Mouse (Mus musculus): Measurements from ENCODE around the gene Il31. TPM values are rescaled to one million over a fixed set of nuclear protein-coding genes. Genes with fewer than 3 reads are reported as not detected.
A peak's percentile ranks its signal among the peaks of the same experiment; 100 is the strongest.

Gene Il31
- not detected in 2 replicates for polyA plus RNA-seq (2014; fragmentation: Nextera tagmentation; extraction: Ambion mirVana)

DNA sequence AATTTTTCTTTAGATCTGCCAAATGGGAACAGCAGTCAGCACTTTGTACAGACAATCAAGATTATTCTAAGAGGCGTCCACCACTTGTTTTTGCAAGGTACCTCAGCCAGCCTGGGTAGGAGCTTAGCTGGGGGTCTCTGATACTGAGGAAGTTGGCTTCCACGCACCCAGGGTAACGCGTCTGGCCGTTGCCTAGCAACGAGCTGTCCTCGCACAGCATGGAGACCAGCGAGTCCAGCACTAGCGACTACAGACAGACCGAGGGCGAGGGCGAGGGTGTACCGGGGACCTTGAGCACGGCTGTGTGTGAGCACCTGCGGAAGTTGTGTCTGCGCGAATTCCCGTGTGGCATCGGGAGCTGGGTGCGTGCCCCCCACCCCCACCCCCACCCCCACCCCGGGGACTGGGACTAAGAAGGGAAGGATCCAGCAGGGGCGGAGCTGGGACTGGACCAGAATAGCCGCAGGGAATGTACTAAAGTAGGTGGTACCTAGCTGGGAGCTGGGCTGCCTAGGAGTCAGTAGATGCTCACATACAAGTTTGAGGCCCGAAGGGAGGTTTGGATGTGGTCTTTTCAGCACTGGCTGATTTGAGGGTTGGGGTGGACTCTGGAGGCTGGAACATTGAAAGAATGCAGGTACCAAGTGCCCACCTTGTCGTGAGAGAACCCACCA lies at the start of gene Il31, which contains the start of gene Lrrc43:
Gene Il31 (minus strand): TSS at position 378 of the 674 bp plus-strand sequence.
Gene Lrrc43 (plus strand): TSS at position 194 of the 674 bp plus-strand sequence.
- Histone ChIP-seq H3K27ac (ENCODE audit: low read depth) (no peak within 1 kb of the TSS), H3K4me3 (ENCODE audit: low read depth, low read length) (no peak within 1 kb of the TSS), H3K9me3 (ENCODE audit: control insufficient read depth, low read length) (no peaks in the 10 kb centered on the region), H3K9ac (ENCODE audit: low read length) (no peak within 1 kb of the TSS), H3K27me3 (replicated peaks; ENCODE audit: control insufficient read depth, insufficient read depth, low read length) (no peaks in the 10 kb centered on the region), H3K36me3 (ENCODE audit: control insufficient read depth, insufficient read depth, low read length) (no peaks in the 10 kb centered on the region), H3K4me2 (ENCODE audit: low read length) (peak within 1 kb of the TSS; percentile 35), H3K4me1 (replicated peaks; ENCODE audit: control insufficient read depth, insufficient read depth, low read length) (no peaks in the 10 kb centered on the region)
- WGBS = 12% methylated on average over 25 of the region's 25 CpGs
- DNase-seq (ENCODE audit: low spot score) (no peak), ATAC-seq (replicated peaks; ENCODE audit: low FRiP score, low TSS enrichment, low read depth) (peak; percentile 32; the same call in 1 of the 2 replicates)

GRCm38 (mm10) chr5:123533801-123534200 lies 44.5 kb upstream of the Il31 start:
- Histone ChIP-seq H3K36me3 (ENCODE audit: control insufficient read depth, insufficient read depth, low read length) (peaks cover 77% of the 10 kb centered on the region), H3K9me3 (ENCODE audit: control insufficient read depth, low read length) (no peaks in the 10 kb centered on the region), H3K4me1 (replicated peaks; ENCODE audit: control insufficient read depth, insufficient read depth, low read length) (no peaks in the 10 kb centered on the region), H3K4me2 (ENCODE audit: low read length) (no peak overlapping the region), H3K9ac (ENCODE audit: low read length) (no peak overlapping the region), H3K27me3 (replicated peaks; ENCODE audit: control insufficient read depth, insufficient read depth, low read length) (no peaks in the 10 kb centered on the region), H3K4me3 (ENCODE audit: low read depth, low read length) (no peak overlapping the region), H3K27ac (ENCODE audit: low read depth) (no peak overlapping the region)
- no peak for ATAC-seq (replicated peaks; ENCODE audit: low FRiP score, low TSS enrichment, low read depth)
- DNase-seq (ENCODE audit: low spot score) = no peak
- WGBS = 93% methylated on average over 10 of the region's 10 CpGs

DNA sequence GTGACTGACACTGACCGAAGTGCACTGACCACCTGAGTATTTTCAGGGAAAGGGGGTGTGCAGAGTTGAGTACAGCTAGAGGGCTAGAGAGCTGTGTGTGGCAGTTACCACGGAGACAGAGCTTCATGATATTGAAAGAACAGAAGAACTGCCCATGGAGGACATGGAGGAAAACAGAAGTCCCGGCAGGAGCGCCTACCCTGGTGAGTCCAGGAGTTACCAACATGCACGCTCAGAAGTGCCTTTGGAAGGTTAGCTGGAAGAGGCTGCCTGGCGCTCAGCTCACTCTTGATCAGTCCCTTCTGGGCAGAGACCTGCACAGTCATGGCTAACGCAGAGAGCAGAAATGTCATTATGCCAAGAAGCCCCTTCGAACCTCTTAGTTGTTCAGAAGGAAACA lies 40.8 kb upstream of the Il31 start:
- Histone ChIP-seq H3K27me3 (replicated peaks; ENCODE audit: control insufficient read depth, insufficient read depth, low read length) (no peaks in the 10 kb centered on the region), H3K4me1 (replicated peaks; ENCODE audit: control insufficient read depth, insufficient read depth, low read length) (no peaks in the 10 kb centered on the region), H3K4me2 (ENCODE audit: low read length) (no peak overlapping the region), H3K9me3 (ENCODE audit: control insufficient read depth, low read length) (no peaks in the 10 kb centered on the region), H3K9ac (ENCODE audit: low read length) (no peak overlapping the region), H3K36me3 (ENCODE audit: control insufficient read depth, insufficient read depth, low read length) (peaks cover 69% of the 10 kb centered on the region), H3K4me3 (ENCODE audit: low read depth, low read length) (no peak overlapping the region), H3K27ac (ENCODE audit: low read depth) (no peak overlapping the region)
- ATAC-seq (replicated peaks; ENCODE audit: low FRiP score, low TSS enrichment, low read depth) = no peak
- no peak for DNase-seq (ENCODE audit: low spot score)
- WGBS = 87% methylated on average over 8 of the region's 8 CpGs

GRCm38 (mm10) chr5:123528641-123529040 lies 39.4 kb upstream of the Il31 start:
- WGBS = 73% methylated on average over 7 of the region's 7 CpGs
- DNase-seq (ENCODE audit: low spot score) = no peak

DNA sequence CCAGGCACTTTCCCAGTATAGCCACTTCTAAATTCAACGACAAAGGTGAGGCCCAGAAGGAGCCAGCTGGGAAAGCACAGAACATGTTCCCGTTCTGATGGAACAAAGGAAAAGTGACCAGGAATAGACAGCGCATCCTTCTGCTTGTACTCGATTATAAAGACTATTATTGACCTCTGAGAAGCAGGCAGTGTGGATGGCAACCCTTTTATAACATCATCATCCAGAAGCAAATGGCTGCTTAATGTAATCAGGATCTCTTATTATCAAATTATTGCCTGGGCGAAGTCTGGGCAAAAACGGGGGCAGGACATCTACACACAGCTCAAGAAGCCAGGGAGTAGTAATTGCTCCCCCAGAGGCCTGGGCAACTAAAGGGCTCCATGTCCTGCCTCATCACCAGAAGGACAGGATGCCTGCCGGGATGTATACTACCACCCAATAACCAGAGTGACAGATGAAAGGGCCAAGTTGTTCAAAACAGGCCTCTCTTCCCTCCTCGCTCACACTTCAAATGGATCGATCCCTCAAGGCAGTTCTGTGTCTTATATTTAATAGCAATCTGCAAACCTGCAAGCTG lies 36.7 kb upstream of the Il31 start:
- 88% methylated on average over 9 of the region's 9 CpGs for WGBS
- Histone ChIP-seq H3K4me3 (ENCODE audit: low read depth, low read length) (no peak overlapping the region), H3K36me3 (ENCODE audit: control insufficient read depth, insufficient read depth, low read length) (peaks cover 31% of the 10 kb centered on the region), H3K9me3 (ENCODE audit: control insufficient read depth, low read length) (no peaks in the 10 kb centered on the region), H3K4me1 (replicated peaks; ENCODE audit: control insufficient read depth, insufficient read depth, low read length) (peaks cover 9% of the 10 kb centered on the region), H3K9ac (ENCODE audit: low read length) (no peak overlapping the region), H3K4me2 (ENCODE audit: low read length) (no peak overlapping the region), H3K27me3 (replicated peaks; ENCODE audit: control insufficient read depth, insufficient read depth, low read length) (no peaks in the 10 kb centered on the region), H3K27ac (ENCODE audit: low read depth) (0 out of 2 replicates have a peak overlapping the region, but pooled peaks have one; percentile 6)
- ATAC-seq (replicated peaks; ENCODE audit: low FRiP score, low TSS enrichment, low read depth) = no peak
- DNase-seq (ENCODE audit: low spot score) = no peak

More at GRCm38 (mm10) chr5:123528641-123529040, 39.4 kb upstream of the Il31 start:
- Histone ChIP-seq H3K27ac (ENCODE audit: low read depth) (no peak overlapping the region), H3K27me3 (replicated peaks; ENCODE audit: control insufficient read depth, insufficient read depth, low read length) (no peaks in the 10 kb centered on the region), H3K4me1 (replicated peaks; ENCODE audit: control insufficient read depth, insufficient read depth, low read length) (0 out of 2 replicates have a peak, but pooled peaks cover 2% of the 10 kb centered on the region), H3K36me3 (ENCODE audit: control insufficient read depth, insufficient read depth, low read length) (peaks cover 56% of the 10 kb centered on the region), H3K4me2 (ENCODE audit: low read length) (no peak overlapping the region), H3K9ac (ENCODE audit: low read length) (no peak overlapping the region), H3K4me3 (ENCODE audit: low read depth, low read length) (no peak overlapping the region), H3K9me3 (ENCODE audit: control insufficient read depth, low read length) (no peaks in the 10 kb centered on the region)
- ATAC-seq (replicated peaks; ENCODE audit: low FRiP score, low TSS enrichment, low read depth) = no peak

DNA sequence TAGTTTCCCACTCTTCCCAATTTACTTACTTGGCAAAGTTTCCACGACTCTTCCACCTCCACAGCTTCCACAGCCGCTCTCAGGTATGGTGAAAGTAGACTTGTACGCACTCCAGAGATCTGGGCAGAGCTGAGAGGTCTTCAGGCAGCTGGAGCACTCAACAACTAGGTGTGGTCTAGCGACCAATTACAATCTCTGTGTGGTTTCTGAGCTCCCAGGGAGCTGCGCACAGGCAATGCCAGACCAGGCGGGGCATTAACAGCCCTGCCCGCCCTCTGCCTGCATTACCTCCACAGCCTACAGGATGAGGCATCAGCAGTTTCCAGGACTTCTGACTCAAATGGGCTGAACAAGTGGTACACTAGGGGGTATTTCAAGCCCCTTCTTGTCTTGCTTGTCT lies 36.0 kb upstream of the Il31 start, which contains the start of gene Gm49027:
Gene Gm49027 (minus strand): TSS at position 208 of the 400 bp plus-strand sequence.
- Histone ChIP-seq H3K9me3 (ENCODE audit: control insufficient read depth, low read length) (no peaks in the 10 kb centered on the region), H3K36me3 (ENCODE audit: control insufficient read depth, insufficient read depth, low read length) (peaks cover 26% of the 10 kb centered on the region), H3K27ac (ENCODE audit: low read depth) (peak within 1 kb of the TSS; percentile 6; the same call in 1 of the 2 replicates), H3K4me3 (ENCODE audit: low read depth, low read length) (peak within 1 kb of the TSS; percentile 60), H3K9ac (ENCODE audit: low read length) (no peak within 1 kb of the TSS), H3K27me3 (replicated peaks; ENCODE audit: control insufficient read depth, insufficient read depth, low read length) (no peaks in the 10 kb centered on the region), H3K4me2 (ENCODE audit: low read length) (peak within 1 kb of the TSS; percentile 40), H3K4me1 (replicated peaks; ENCODE audit: control insufficient read depth, insufficient read depth, low read length) (peaks cover 9% of the 10 kb centered on the region)
- DNase-seq (ENCODE audit: low spot score) (no peak), ATAC-seq (replicated peaks; ENCODE audit: low FRiP score, low TSS enrichment, low read depth) (no peak)
- 83% methylated on average over 7 of the region's 7 CpGs for WGBS

DNA sequence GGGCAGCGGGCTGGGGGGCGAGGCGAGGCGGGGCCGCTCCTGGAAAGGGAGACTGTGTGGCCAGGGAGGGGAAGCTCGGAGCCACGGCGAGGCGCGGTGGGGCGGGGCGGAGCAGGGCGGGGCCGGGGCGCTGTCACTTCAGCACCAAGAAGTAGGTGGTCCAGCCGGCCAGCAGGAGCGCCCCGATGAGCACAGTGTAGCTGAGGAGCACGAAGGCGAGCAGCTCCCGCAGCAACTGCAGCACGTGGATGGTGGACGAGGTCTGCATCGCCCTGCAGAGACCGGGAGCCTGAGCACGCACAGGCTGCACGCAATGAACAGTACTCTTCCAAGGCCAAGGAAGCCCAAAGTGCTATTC lies 35.1 kb upstream of the Il31 start:
- Histone ChIP-seq H3K4me3 (ENCODE audit: low read depth, low read length) (peak overlapping the region; percentile 60), H3K4me1 (replicated peaks; ENCODE audit: control insufficient read depth, insufficient read depth, low read length) (peaks cover 12% of the 10 kb centered on the region), H3K9me3 (ENCODE audit: control insufficient read depth, low read length) (no peaks in the 10 kb centered on the region), H3K36me3 (ENCODE audit: control insufficient read depth, insufficient read depth, low read length) (peaks cover 17% of the 10 kb centered on the region), H3K4me2 (ENCODE audit: low read length) (peak overlapping the region; percentile 40), H3K9ac (ENCODE audit: low read length) (peak overlapping the region; percentile 63; the same call in 1 of the 2 replicates), H3K27me3 (replicated peaks; ENCODE audit: control insufficient read depth, insufficient read depth, low read length) (no peaks in the 10 kb centered on the region), H3K27ac (ENCODE audit: low read depth) (no peak overlapping the region)
- peak; percentile 95 for ATAC-seq (replicated peaks; ENCODE audit: low FRiP score, low TSS enrichment, low read depth)
- DNase-seq (ENCODE audit: low spot score) = no peak
- 1% methylated on average over 26 of the region's 27 CpGs for WGBS

GRCm38 (mm10) chr5:123523692-123524392 lies 34.6 kb upstream of the Il31 start, which contains the start of gene Diablo:
Diablo (minus strand) TSS chr5:123524176.
- Histone ChIP-seq H3K4me3 (ENCODE audit: low read depth, low read length) (peak within 1 kb of the TSS; percentile 60), H3K9ac (ENCODE audit: low read length) (peak within 1 kb of the TSS; percentile 63), H3K9me3 (ENCODE audit: control insufficient read depth, low read length) (no peaks in the 10 kb centered on the region), H3K27ac (ENCODE audit: low read depth) (peak within 1 kb of the TSS; percentile 6; the same call in 1 of the 2 replicates), H3K36me3 (ENCODE audit: control insufficient read depth, insufficient read depth, low read length) (peaks cover 15% of the 10 kb centered on the region), H3K27me3 (replicated peaks; ENCODE audit: control insufficient read depth, insufficient read depth, low read length) (no peaks in the 10 kb centered on the region), H3K4me1 (replicated peaks; ENCODE audit: control insufficient read depth, insufficient read depth, low read length) (peaks cover 12% of the 10 kb centered on the region), H3K4me2 (ENCODE audit: low read length) (peak within 1 kb of the TSS; percentile 80)
- DNase-seq (ENCODE audit: low spot score) (peak; percentile 98), ATAC-seq (replicated peaks; ENCODE audit: low FRiP score, low TSS enrichment, low read depth) (peak; percentile 96)
- WGBS = 0% methylated on average over 81 of the region's 82 CpGs
